Mouse (Mus musculus): ENCODE measurements around the gene Aqp2. TPM values are rescaled to one million over a fixed set of nuclear protein-coding genes. Genes with fewer than 3 reads are reported as not detected.

Gene Aqp2
- polyA plus RNA-seq, 1 experiment from 2014 or later: not detected

GRCm38 (mm10) chr15:99631618-99632017 lies 52.8 kb downstream of the Aqp2 start:
- peaks cover 16% of the 10 kb centered on the region for H3K36me3 ChIP-seq (ENCODE audit: control insufficient read depth, insufficient read depth)

More at GRCm38 (mm10) chr15:99631618-99632017, 52.8 kb downstream of the Aqp2 start:
- H3K9ac ChIP-seq (replicated peaks; ENCODE audit: low read depth, low read length): no peak overlapping the region
- H3K27ac ChIP-seq (ENCODE audit: low read length): no peak overlapping the region
- H3K4me2 ChIP-seq (ENCODE audit: low read length): no peak overlapping the region
- no peak overlapping the region for H3K4me3 ChIP-seq (replicated peaks; ENCODE audit: low read length)
- no peak for ATAC-seq
- H3K9me3 ChIP-seq (ENCODE audit: control insufficient read depth, low read length): no peaks in the 10 kb centered on the region
- H3K27me3 ChIP-seq (replicated peaks; ENCODE audit: control insufficient read depth, insufficient read depth, low read length): no peaks in the 10 kb centered on the region
- H3K4me1 ChIP-seq (replicated peaks; ENCODE audit: control insufficient read depth, insufficient read depth, low read length): no peaks in the 10 kb centered on the region

Other genes with a start within 250 kb of the Aqp2 start
- 8.7 and 10.3 TPM in 2 replicates for gene Fmnl3, start 208.6 kb upstream of the Aqp2 start, polyA plus RNA-seq (2015; fragmentation: Nextera tagmentation; extraction: Ambion mirVana)
- 273 and 295 TPM in 2 replicates for gene Tmbim6, start 186.2 kb upstream of the Aqp2 start, polyA plus RNA-seq (2015; fragmentation: Nextera tagmentation; extraction: Ambion mirVana)
- gene Nckap5l, start 121.3 kb upstream of the Aqp2 start, polyA plus RNA-seq (2015; fragmentation: Nextera tagmentation; extraction: Ambion mirVana): 12.5 and 12.7 TPM in 2 replicates
- 23.5 and 24.4 TPM in 2 replicates for gene Bcdin3d, start 104.3 kb upstream of the Aqp2 start, polyA plus RNA-seq (2015; fragmentation: Nextera tagmentation; extraction: Ambion mirVana)
- gene Faim2, start 50.9 kb upstream of the Aqp2 start, polyA plus RNA-seq (2015; fragmentation: Nextera tagmentation; extraction: Ambion mirVana): 20.8 and 29.8 TPM in 2 replicates
- 0.40 and 0.86 TPM in 2 replicates for gene Aqp5, start 11.7 kb downstream of the Aqp2 start, polyA plus RNA-seq (2015; fragmentation: Nextera tagmentation; extraction: Ambion mirVana)
- not detected in 2 replicates for gene Aqp6, start 22.3 kb downstream of the Aqp2 start, polyA plus RNA-seq (2015; fragmentation: Nextera tagmentation; extraction: Ambion mirVana)
- gene Racgap1, start 72.6 kb downstream of the Aqp2 start, polyA plus RNA-seq (2015; fragmentation: Nextera tagmentation; extraction: Ambion mirVana): 94.4 and 113 TPM in 2 replicates
- 26.2 and 37.4 TPM in 2 replicates for gene Asic1, start 91.3 kb downstream of the Aqp2 start, polyA plus RNA-seq (2015; fragmentation: Nextera tagmentation; extraction: Ambion mirVana)
- gene Smarcd1, start 123.1 kb downstream of the Aqp2 start, polyA plus RNA-seq (2015; fragmentation: Nextera tagmentation; extraction: Ambion mirVana): 111 and 116 TPM in 2 replicates
- not detected in 2 replicates for gene Gm17349, start 126.4 kb downstream of the Aqp2 start, polyA plus RNA-seq (2015; fragmentation: Nextera tagmentation; extraction: Ambion mirVana)
- gene Gpd1, start 138.5 kb downstream of the Aqp2 start, polyA plus RNA-seq (2015; fragmentation: Nextera tagmentation; extraction: Ambion mirVana): 2.4 and 2.9 TPM in 2 replicates
- 151 and 164 TPM in 2 replicates for gene Cox14, start 146.6 kb downstream of the Aqp2 start, polyA plus RNA-seq (2015; fragmentation: Nextera tagmentation; extraction: Ambion mirVana)
- gene Cers5, start 193.8 kb downstream of the Aqp2 start, polyA plus RNA-seq (2015; fragmentation: Nextera tagmentation; extraction: Ambion mirVana): 74.7 and 77.9 TPM in 2 replicates

Measured in forebrain, embryonic 16.5 days (tissue).